Mouse (Mus musculus) lung, adult 2 months (tissue): ENCODE data around the gene Itga10. TPM values are rescaled to one million over a fixed set of nuclear protein-coding genes. Genes with fewer than 3 reads are reported as not detected.

Experiments
- DNase-seq: peaks from one replicate; pipeline ENCODE4 v3.0.0; 2022
- H3K4me1 ChIP-seq: fragments of 200-500 bp; 2 replicates; pipeline ENCODE4 v1.6.1; 2011; ENCODE audit warnings: low read length; ENCODE audit not compliant: control insufficient read depth, insufficient read depth
- H3K4me3 ChIP-seq: fragments of 200-500 bp; replicated peaks from 2 replicates; pipeline ENCODE3; 2011; ENCODE audit warnings: low read depth, mild to moderate bottlenecking, control low read depth, low read length; ENCODE audit errors: extremely low read depth
- CTCF ChIP-seq: fragments of 200-500 bp; IDR thresholded peaks from 2 replicates; pipeline ENCODE4 v1.5.1; 2011; ENCODE audit warnings: mild to moderate bottlenecking, low read length, control low read depth; ENCODE audit not compliant: insufficient read depth
- POLR2A ChIP-seq: fragments of 200-500 bp; IDR thresholded peaks from 2 replicates; pipeline ENCODE4 v1.6.1; 2011; ENCODE audit warnings: low read depth, mild to moderate bottlenecking, control low read depth, low read length, borderline replicate concordance; ENCODE audit errors: extremely low read depth
- WGBS: fragments of 180-500 bp; shearing (Covaris S2); methylation state at CpG from one replicate; pipeline ENCODE4 v1.1.7; 2018; 5-methylcytosine and 5-hydroxymethylcytosine counted together
- polyA plus RNA-seq: library from polyadenylated mRNA; depleted of rRNA; stranded (reverse); fragments of >200 nt; gene quantifications from 2 replicates; pipeline ENCODE4 v1.2.3, GENCODE M21; 2012; rRNA removed

Itga10 gene
- 1.7 and 2.3 TPM in 2 replicates for polyA plus RNA-seq

DNA sequence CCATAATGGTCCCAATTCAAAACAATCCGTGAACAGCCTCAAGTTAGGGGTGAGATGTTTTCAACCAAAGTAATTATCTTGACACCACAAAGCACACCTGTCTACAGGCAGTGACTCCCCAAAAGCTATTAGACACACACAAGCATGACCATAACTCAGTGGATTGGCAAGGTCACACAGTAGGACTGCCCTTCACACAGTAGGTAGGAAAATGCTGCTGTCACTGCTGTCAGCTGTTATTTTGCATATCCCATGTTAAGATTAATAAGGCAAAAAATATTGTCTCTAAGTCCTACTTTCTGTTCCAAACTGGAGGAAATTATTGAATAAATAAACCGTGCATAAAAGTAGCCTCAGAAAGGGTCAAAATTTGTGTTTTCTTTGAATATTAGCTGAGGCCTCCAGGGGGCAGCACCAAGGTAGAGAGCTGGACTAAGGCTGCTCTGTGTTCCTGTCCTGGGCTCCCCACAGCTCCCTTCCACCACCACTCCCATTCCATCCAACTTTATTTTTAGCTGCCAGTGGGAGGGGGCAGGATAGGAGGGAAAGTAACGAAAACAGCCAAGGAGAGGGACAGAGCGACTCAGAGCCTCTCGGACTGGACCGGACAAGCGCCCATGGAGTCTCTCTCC, at the start of gene Itga10:
Itga10 (plus strand) TSS at position 567 of the 632 bp plus-strand sequence.
- no peak for TF ChIP-seq POLR2A
- peak; percentile 48 for TF ChIP-seq CTCF
- Histone ChIP-seq H3K4me3 (no peak within 1 kb of the TSS), H3K4me1 (no peaks in the 10 kb centered on the region)
- WGBS: 65% methylated on average over 7 of the region's 7 CpGs
- DNase-seq: no peak

DNA sequence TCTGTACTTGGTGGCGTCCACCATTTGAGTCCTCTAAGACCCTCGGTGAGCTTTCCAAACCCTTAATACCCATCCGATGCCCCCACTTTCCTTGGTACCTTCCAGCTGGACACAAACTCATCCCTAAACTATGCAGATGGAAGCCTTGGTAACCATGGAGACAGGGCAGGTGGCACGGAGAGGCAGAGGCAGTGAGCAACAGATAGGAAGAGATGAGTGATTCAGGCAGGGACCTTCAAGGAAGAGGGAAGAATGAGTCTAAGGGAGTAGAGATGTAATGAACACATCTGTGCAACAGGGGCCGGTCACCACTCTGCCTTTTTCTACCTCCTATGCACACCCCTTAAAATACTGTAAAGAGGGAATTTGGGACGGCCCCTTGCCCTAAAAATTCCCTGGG, 49.7 kb upstream of the Itga10 start:
- no peak for TF ChIP-seq CTCF
- no peak for TF ChIP-seq POLR2A
- Histone ChIP-seq H3K4me3 (no peak overlapping the region), H3K4me1 (peaks cover 10% of the 10 kb centered on the region)
- WGBS: 38% methylated on average over 6 of the region's 6 CpGs
- DNase-seq: no peak

DNA sequence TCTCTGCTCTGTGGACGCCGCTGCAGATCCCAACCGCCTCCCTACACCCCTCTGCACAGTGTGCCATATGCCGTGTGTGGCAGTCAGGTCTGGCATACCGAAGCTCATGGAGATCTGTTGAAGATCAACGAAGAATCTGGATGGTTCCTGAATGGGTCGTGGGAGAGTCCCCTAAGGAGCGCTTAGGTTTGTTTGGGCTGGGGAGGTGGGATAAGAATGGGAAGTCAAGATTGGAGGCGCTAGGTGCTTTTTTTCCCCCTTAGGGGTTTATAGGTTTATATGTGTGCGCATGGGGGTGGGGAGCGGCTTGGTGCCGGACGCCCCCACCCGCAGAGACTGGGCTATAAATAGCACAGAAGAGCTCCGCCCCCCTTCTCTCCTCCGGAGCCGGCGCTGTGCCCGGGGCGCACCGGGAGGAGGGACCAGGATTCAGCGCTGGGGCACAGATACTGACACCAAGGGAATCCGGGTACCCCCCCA, 49.1 kb upstream of the Itga10 start, which contains the start of gene Ankrd34a:
Ankrd34a (plus strand) TSS at position 409 of the 480 bp plus-strand sequence.
- 3% methylated on average over 22 of the region's 23 CpGs for WGBS
- Histone ChIP-seq H3K4me3 (peak within 1 kb of the TSS; percentile 69), H3K4me1 (peaks cover 10% of the 10 kb centered on the region)
- TF ChIP-seq POLR2A (no peak), CTCF (no peak)
- DNase-seq: no peak

- 7% methylated on average over 12 of the region's 12 CpGs for WGBS
- DNase-seq: no peak
- TF ChIP-seq CTCF (no peak), POLR2A (no peak)
- Histone ChIP-seq H3K4me3 (no peak overlapping the region), H3K4me1 (peaks cover 11% of the 10 kb centered on the region)
These were observed 48.5 kb upstream of the Itga10 start for GRCm38 (mm10) chr3:96596855-96597254.

DNA sequence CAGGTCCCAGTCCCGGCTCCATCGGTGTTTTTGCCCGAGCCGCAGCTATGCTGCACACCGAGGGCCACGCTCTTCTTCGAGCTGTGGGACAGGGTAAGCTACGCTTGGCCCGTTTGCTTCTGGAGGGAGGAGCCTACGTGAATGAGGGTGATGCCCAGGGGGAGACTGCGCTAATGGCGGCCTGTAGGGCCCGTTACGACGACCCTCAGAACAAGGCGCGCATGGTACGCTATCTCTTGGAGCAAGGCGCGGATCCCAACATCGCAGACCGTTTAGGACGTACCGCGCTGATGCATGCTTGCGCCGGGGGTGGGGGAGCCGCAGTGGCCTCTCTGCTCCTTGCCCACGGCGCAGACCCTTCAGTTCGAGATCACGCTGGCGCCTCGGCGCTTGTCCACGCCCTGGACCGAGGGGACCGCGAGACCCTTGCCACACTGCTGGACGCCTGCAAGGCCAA, 47.9 kb upstream of the Itga10 start:
- DNase-seq: no peak
- H3K4me3 ChIP-seq: peak overlapping the region; percentile 69
- WGBS: under 1% methylated on average over 40 of the region's 40 CpGs
- peaks cover 12% of the 10 kb centered on the region for H3K4me1 ChIP-seq
- TF ChIP-seq CTCF (no peak), POLR2A (0 out of 2 replicates have a peak, but pooled peaks have one; percentile 11)

GRCm38 (mm10) chr3:96598156-96599068, 47.0 kb upstream of the Itga10 start:
- TF ChIP-seq CTCF (no peak), POLR2A (0 out of 2 replicates have a peak, but pooled peaks have one; percentile 24)
- H3K4me3 ChIP-seq: peak overlapping the region; percentile 69
- DNase-seq: peak; percentile 55
- H3K4me1 ChIP-seq: peaks cover 12% of the 10 kb centered on the region
- 6% methylated on average over 54 of the region's 54 CpGs for WGBS

- WGBS: 73% methylated on average over 8 of the region's 8 CpGs
- TF ChIP-seq CTCF: no peak
- TF ChIP-seq POLR2A: no peak
- no peak overlapping the region for H3K4me3 ChIP-seq
- H3K4me1 ChIP-seq: peaks cover 12% of the 10 kb centered on the region
- DNase-seq: no peak
These were observed 46.4 kb upstream of the Itga10 start for GRCm38 (mm10) chr3:96599069-96599393.

GRCm38 (mm10) chr3:96599411-96599810, 46.0 kb upstream of the Itga10 start:
- H3K4me1 ChIP-seq: peaks cover 12% of the 10 kb centered on the region
- 89% methylated on average over 3 of the region's 3 CpGs for WGBS
- no peak overlapping the region for H3K4me3 ChIP-seq
- no peak for TF ChIP-seq CTCF
- no peak for TF ChIP-seq POLR2A
- DNase-seq: no peak

- under 1% methylated on average over 27 of the region's 27 CpGs for WGBS
- peak; percentile 59; the same call in 1 of the 2 replicates for TF ChIP-seq POLR2A
- TF ChIP-seq CTCF: no peak
- peaks cover 12% of the 10 kb centered on the region for H3K4me1 ChIP-seq
- peak; percentile 86 for DNase-seq
- peak within 1 kb of the TSS; percentile 74 for H3K4me3 ChIP-seq
These were observed 44.6 kb upstream of the Itga10 start, which contains the start of gene Lix1l for GRCm38 (mm10) chr3:96600639-96601250. Gene Lix1l (plus strand): TSS chr3:96601149.
